Mouse (Mus musculus): ENCODE data around the gene Emd. TPM values are rescaled to one million over a fixed set of nuclear protein-coding genes. Genes with fewer than 3 reads are reported as not detected.
A peak's percentile ranks its signal among the peaks of the same experiment; 100 is the strongest.
"Not testable (repeated sequence)": the region's sequence is repeated elsewhere in the genome, so short reads cannot be mapped to it uniquely, and the experiment has no call there.

Gene Emd
- polyA plus RNA-seq (2012; rRNA removed) (27.3 and 43.6 TPM in 2 replicates), polyA plus RNA-seq (2014; fragmentation: Nextera tagmentation; extraction: Ambion mirVana) (9.4 and 11.1 TPM in 2 replicates)

DNA sequence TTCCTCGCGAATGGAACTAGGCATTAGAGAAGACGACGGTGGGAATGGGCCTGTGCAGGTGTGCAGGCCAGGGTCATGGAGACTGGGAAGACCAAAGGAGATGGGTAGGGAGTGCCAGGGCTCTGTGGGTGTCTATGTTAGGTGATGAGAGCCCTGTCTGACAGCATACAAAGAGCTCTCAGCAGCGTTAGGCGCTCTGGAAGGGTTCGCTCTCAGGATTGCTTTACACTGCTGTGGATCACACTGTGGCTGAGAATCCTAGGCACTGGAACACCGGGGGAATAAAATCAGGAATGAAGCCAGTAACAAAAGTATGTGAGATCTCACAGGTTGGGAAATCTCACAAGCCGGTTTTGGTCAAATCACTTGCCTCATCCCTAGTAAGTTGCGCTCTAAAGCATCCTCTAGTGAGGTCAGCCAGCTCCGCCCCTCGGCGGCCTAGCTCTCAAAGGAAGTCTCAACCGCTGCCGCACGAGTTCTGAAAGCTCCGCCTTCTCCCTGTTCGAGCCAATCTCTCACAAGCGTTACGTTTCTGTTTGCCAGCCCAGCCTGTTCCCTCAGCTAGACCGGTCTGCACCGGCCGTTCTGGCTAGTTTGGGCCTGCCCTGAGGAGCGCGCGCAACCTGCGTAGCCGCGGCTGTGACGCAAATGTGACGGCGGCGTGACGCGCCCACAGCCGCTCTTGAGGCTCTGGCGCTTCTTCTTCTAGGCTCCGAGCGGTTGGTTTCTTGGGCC, at the start of gene Emd:
Gene Emd, plus strand, starts transcription at position 535 of the 735 bp plus-strand sequence.
- ATAC-seq (ENCODE audit: insufficient read depth), result peak; percentile 98
- Histone ChIP-seq H3K4me2 (ENCODE audit: low read depth) (peak within 1 kb of the TSS; percentile 57), H3K9me3 (ENCODE audit: control insufficient read depth, low read length) (no peaks in the 10 kb centered on the region), H3K27ac (peak within 1 kb of the TSS; percentile 82), H3K4me3 (ENCODE audit: insufficient read depth in 1 of 2, low read depth in 2 of 2, low read length in 2 of 2) (peak within 1 kb of the TSS; percentile 74), H3K36me3 (replicated peaks; ENCODE audit: control insufficient read depth, insufficient read depth, low read depth) (no peaks in the 10 kb centered on the region; the same call in 1 of the 2 replicates), H3K4me1 (replicated peaks; ENCODE audit: control insufficient read depth in 2 of 2, insufficient read depth in 2 of 2, low read length in 1 of 2) (peaks cover 0 to 5% of the 10 kb centered on the region in 2 experiments; a peak in 2 of 4 replicates), H3K27me3 (ENCODE audit: control insufficient read depth, insufficient read depth, low read length) (no peaks in the 10 kb centered on the region; the same call in 1 of the 2 replicates), H3K9ac (replicated peaks) (peak within 1 kb of the TSS; percentile 78)
- peak; percentile 84 to 89 (median 86) for DNase-seq (ENCODE audit: low read depth in 3 of 3, low spot score in 3 of 3)
- WGBS (ENCODE audit: insufficient replicate concordance), result 16% methylated on average over 39 of the region's 39 CpGs
- TF ChIP-seq CTCF (IDR thresholded peaks at IDR 0.05; ENCODE audit: low read depth), result no peak
- TF ChIP-seq EP300 (IDR thresholded peaks at IDR 0.05; ENCODE audit: low read depth), result peak; percentile 41; the same call in 1 of the 2 replicates

DNA sequence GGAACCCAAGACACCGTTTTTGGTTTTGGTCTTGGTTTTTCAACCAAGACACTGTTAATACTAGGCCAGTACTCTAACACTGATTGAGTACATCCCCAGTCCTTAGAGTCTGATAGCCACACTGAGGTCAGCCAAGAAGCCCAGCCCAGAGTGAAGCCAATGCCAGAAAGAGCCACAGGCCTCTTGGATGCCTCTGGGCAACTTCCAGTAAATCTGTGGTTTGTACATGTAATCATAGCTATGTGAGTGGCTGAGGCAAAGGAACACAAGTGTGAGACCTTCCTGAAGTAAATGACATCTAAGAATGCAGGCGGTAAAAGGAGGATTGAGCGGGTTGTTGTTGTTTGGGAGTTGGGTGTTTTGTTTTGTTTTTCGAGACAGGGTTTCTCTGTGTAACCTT, 36.0 kb upstream of the Emd start:
- Histone ChIP-seq H3K27me3 (ENCODE audit: control insufficient read depth, insufficient read depth, low read length) (no peaks in the 10 kb centered on the region), H3K4me3 (ENCODE audit: insufficient read depth in 1 of 2, low read depth in 2 of 2, low read length in 2 of 2) (no peak overlapping the region), H3K9me3 (ENCODE audit: control insufficient read depth, low read length) (no peaks in the 10 kb centered on the region), H3K27ac (no peak overlapping the region), H3K4me1 (replicated peaks; ENCODE audit: control insufficient read depth in 2 of 2, insufficient read depth in 2 of 2, low read length in 1 of 2) (no peaks in the 10 kb centered on the region), H3K36me3 (replicated peaks; ENCODE audit: control insufficient read depth, insufficient read depth, low read depth) (no peaks in the 10 kb centered on the region), H3K4me2 (ENCODE audit: low read depth) (no peak overlapping the region), H3K9ac (replicated peaks) (no peak overlapping the region)
- no peak for ATAC-seq (ENCODE audit: insufficient read depth)
- 68% methylated on average over 4 of the region's 4 CpGs for WGBS (ENCODE audit: insufficient replicate concordance)
- TF ChIP-seq EP300 (IDR thresholded peaks at IDR 0.05; ENCODE audit: low read depth) (no peak), CTCF (IDR thresholded peaks at IDR 0.05; ENCODE audit: low read depth) (no peak)
- DNase-seq (ENCODE audit: low read depth in 3 of 3, low spot score in 3 of 3), result no peak

DNA sequence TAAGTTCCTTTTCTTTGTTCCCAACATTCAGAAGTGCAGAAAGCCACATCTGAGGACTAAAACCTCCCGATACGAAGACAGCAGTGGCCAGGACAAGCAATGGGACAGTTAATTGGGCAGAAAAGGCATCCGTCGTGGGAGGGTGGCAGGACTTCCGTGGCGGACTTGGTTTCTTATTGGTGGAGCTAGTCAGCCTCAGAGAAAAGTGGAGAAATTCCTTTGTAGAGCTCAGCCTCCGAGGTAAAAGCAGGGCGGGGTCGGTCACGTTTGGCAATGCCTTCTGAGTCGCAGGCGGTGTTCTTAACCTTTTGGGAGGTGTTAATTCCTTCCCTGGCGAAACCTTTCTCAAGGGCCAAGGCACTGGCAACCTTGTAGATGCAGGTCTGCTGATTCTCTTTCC, 35.0 kb upstream of the Emd start:
- DNase-seq (ENCODE audit: low read depth in 3 of 3, low spot score in 3 of 3) (no peak), ATAC-seq (ENCODE audit: insufficient read depth) (no peak)
- WGBS (ENCODE audit: insufficient replicate concordance), result 52% methylated on average over 13 of the region's 13 CpGs
- no peak overlapping the region for H3K4me2 ChIP-seq (ENCODE audit: low read depth)
- no peaks in the 10 kb centered on the region for H3K27me3 ChIP-seq (ENCODE audit: control insufficient read depth, insufficient read depth, low read length)
- no peaks in the 10 kb centered on the region for H3K9me3 ChIP-seq (ENCODE audit: control insufficient read depth, low read length)
- no peaks in the 10 kb centered on the region for H3K4me1 ChIP-seq (replicated peaks; ENCODE audit: control insufficient read depth in 2 of 2, insufficient read depth in 2 of 2, low read length in 1 of 2)
- no peaks in the 10 kb centered on the region for H3K36me3 ChIP-seq (replicated peaks; ENCODE audit: control insufficient read depth, insufficient read depth, low read depth)
- no peak overlapping the region for H3K4me3 ChIP-seq (ENCODE audit: insufficient read depth in 1 of 2, low read depth in 2 of 2, low read length in 2 of 2)
- H3K27ac ChIP-seq, result no peak overlapping the region
- no peak for TF ChIP-seq EP300 (IDR thresholded peaks at IDR 0.05; ENCODE audit: low read depth)
- no peak for TF ChIP-seq CTCF (IDR thresholded peaks at IDR 0.05; ENCODE audit: low read depth)
- no peak overlapping the region for H3K9ac ChIP-seq (replicated peaks)

DNA sequence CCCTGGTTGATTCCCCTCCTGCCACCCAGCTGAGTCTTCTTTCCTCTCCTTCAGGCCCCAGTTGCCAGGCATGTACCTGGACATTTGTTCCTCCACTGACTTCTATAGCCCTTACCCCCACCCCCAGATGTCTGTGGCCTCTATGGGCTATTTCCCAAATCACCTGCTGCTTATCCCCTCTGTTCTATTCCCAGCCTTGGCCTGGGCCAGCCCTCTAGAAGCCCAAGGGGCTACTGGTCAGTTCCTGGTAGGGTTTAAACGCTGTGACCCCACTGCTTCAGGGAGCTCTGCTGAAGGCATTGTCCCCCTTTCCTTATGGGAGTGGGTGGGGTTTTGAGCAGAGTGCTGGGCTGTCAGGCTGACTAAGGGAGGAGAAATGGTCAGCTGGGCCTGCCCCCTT, 34.4 kb upstream of the Emd start:
- H3K27me3 ChIP-seq (ENCODE audit: control insufficient read depth, insufficient read depth, low read length); H3K9ac ChIP-seq (replicated peaks); H3K27ac ChIP-seq; ATAC-seq (ENCODE audit: insufficient read depth); DNase-seq (ENCODE audit: low read depth in 3 of 3, low spot score in 3 of 3); H3K4me2 ChIP-seq (ENCODE audit: low read depth); H3K4me1 ChIP-seq (replicated peaks; ENCODE audit: control insufficient read depth in 2 of 2, insufficient read depth in 2 of 2, low read length in 1 of 2); H3K36me3 ChIP-seq (replicated peaks; ENCODE audit: control insufficient read depth, insufficient read depth, low read depth); H3K9me3 ChIP-seq (ENCODE audit: control insufficient read depth, low read length); H3K4me3 ChIP-seq (ENCODE audit: insufficient read depth in 1 of 2, low read depth in 2 of 2, low read length in 2 of 2): not testable (repeated sequence)
- WGBS (ENCODE audit: insufficient replicate concordance), result 42% methylated on average over 1 of the region's 1 CpGs

DNA sequence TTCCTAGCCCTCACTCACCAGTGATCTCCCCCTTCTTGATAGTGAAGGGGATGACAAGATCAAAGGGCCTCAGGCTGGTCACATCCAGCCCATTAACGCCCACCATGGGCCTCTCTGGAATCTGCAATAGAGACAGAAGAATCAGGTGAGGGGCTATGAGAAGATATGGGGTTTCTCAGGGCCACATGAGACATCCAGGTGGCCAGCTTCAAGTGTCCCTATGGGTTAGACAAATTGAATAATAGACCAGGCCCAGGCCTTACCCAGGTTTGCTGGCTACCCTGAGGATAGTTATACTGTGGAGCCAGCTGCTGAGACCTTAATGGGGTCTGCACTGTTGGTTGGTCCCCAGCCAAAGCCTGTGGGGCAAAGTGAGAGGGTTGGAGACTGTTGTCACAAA, 24.4 kb upstream of the Emd start:
- Histone ChIP-seq H3K9me3 (ENCODE audit: control insufficient read depth, low read length) (no peaks in the 10 kb centered on the region), H3K4me2 (ENCODE audit: low read depth) (no peak overlapping the region), H3K4me1 (replicated peaks; ENCODE audit: control insufficient read depth in 2 of 2, insufficient read depth in 2 of 2, low read length in 1 of 2) (no peaks in the 10 kb centered on the region), H3K36me3 (replicated peaks; ENCODE audit: control insufficient read depth, insufficient read depth, low read depth) (no peaks in the 10 kb centered on the region), H3K27ac (no peak overlapping the region), H3K4me3 (ENCODE audit: insufficient read depth in 1 of 2, low read depth in 2 of 2, low read length in 2 of 2) (no peak overlapping the region), H3K27me3 (ENCODE audit: control insufficient read depth, insufficient read depth, low read length) (no peaks in the 10 kb centered on the region), H3K9ac (replicated peaks) (no peak overlapping the region)
- TF ChIP-seq CTCF (IDR thresholded peaks at IDR 0.05; ENCODE audit: low read depth), result no peak
- no peak for TF ChIP-seq EP300 (IDR thresholded peaks at IDR 0.05; ENCODE audit: low read depth)
- DNase-seq (ENCODE audit: low read depth in 3 of 3, low spot score in 3 of 3) (no peak), ATAC-seq (ENCODE audit: insufficient read depth) (no peak)
- 58% methylated on average over 1 of the region's 1 CpGs for WGBS (ENCODE audit: insufficient replicate concordance)

Measured in liver, embryonic 14.5 days (tissue).